Mouse (Mus musculus): ENCODE measurements around the gene Kansl2. TPM values are rescaled to one million over a fixed set of nuclear protein-coding genes. Genes with fewer than 3 reads are reported as not detected.

The Kansl2 gene
- polyA plus RNA-seq (2014; fragmentation: Nextera tagmentation; extraction: Ambion mirVana) = 94.3 and 97.7 TPM in 2 replicates

GRCm38 (mm10) chr15:98533881-98534627 is at the start of gene Kansl2:
Gene Kansl2 (minus strand): TSS chr15:98534264.
- Histone ChIP-seq H3K4me1 (ENCODE audit: control insufficient read depth, insufficient read depth, low read length) (peaks cover 7% of the 10 kb centered on the region), H3K36me3 (ENCODE audit: control insufficient read depth, insufficient read depth, low read length) (peaks cover 35% of the 10 kb centered on the region), H3K27me3 (replicated peaks; ENCODE audit: control insufficient read depth, insufficient read depth, low read length) (no peaks in the 10 kb centered on the region), H3K9me3 (ENCODE audit: control insufficient read depth, low read length) (no peaks in the 10 kb centered on the region), H3K9ac (ENCODE audit: low read depth, low read length) (peak within 1 kb of the TSS; percentile 94), H3K4me2 (ENCODE audit: low read depth, low read length) (peak within 1 kb of the TSS; percentile 87), H3K27ac (replicated peaks; ENCODE audit: low read depth, low read length) (peak within 1 kb of the TSS; percentile 98), H3K4me3 (ENCODE audit: low read depth, low read length) (peak within 1 kb of the TSS; percentile 88)
- DNase-seq (ENCODE audit: low spot score) (peak; percentile 99), ATAC-seq (ENCODE audit: low read depth) (peak; percentile 100)
- WGBS = under 1% methylated on average over 40 of the region's 70 CpGs

GRCm38 (mm10) chr15:98582996-98583395 is 48.9 kb upstream of the Kansl2 start:
- no peaks in the 10 kb centered on the region for H3K4me1 ChIP-seq (ENCODE audit: control insufficient read depth, insufficient read depth, low read length)
- no peak for DNase-seq (ENCODE audit: low spot score)
- H3K36me3 ChIP-seq (ENCODE audit: control insufficient read depth, insufficient read depth, low read length) = no peaks in the 10 kb centered on the region
- ATAC-seq (ENCODE audit: low read depth) = no peak
- no peaks in the 10 kb centered on the region for H3K9me3 ChIP-seq (ENCODE audit: control insufficient read depth, low read length)
- H3K27me3 ChIP-seq (replicated peaks; ENCODE audit: control insufficient read depth, insufficient read depth, low read length) = no peaks in the 10 kb centered on the region
- H3K4me2 ChIP-seq (ENCODE audit: low read depth, low read length) = no peak overlapping the region
- 70% methylated on average over 8 of the region's 8 CpGs for WGBS
- no peak overlapping the region for H3K27ac ChIP-seq (replicated peaks; ENCODE audit: low read depth, low read length)
- no peak overlapping the region for H3K4me3 ChIP-seq (ENCODE audit: low read depth, low read length)
- no peak overlapping the region for H3K9ac ChIP-seq (ENCODE audit: low read depth, low read length)

- Histone ChIP-seq H3K4me3 (ENCODE audit: low read depth, low read length) (no peak overlapping the region), H3K4me1 (ENCODE audit: control insufficient read depth, insufficient read depth, low read length) (no peaks in the 10 kb centered on the region), H3K27ac (replicated peaks; ENCODE audit: low read depth, low read length) (no peak overlapping the region), H3K27me3 (replicated peaks; ENCODE audit: control insufficient read depth, insufficient read depth, low read length) (no peaks in the 10 kb centered on the region), H3K9ac (ENCODE audit: low read depth, low read length) (no peak overlapping the region), H3K9me3 (ENCODE audit: control insufficient read depth, low read length) (no peaks in the 10 kb centered on the region), H3K4me2 (ENCODE audit: low read depth, low read length) (no peak overlapping the region), H3K36me3 (ENCODE audit: control insufficient read depth, insufficient read depth, low read length) (no peaks in the 10 kb centered on the region)
- 59% methylated on average over 8 of the region's 8 CpGs for WGBS
- ATAC-seq (ENCODE audit: low read depth) = no peak
- no peak for DNase-seq (ENCODE audit: low spot score)
Observed at GRCm38 (mm10) chr15:98582410-98582809, 48.3 kb upstream of the Kansl2 start.

DNA sequence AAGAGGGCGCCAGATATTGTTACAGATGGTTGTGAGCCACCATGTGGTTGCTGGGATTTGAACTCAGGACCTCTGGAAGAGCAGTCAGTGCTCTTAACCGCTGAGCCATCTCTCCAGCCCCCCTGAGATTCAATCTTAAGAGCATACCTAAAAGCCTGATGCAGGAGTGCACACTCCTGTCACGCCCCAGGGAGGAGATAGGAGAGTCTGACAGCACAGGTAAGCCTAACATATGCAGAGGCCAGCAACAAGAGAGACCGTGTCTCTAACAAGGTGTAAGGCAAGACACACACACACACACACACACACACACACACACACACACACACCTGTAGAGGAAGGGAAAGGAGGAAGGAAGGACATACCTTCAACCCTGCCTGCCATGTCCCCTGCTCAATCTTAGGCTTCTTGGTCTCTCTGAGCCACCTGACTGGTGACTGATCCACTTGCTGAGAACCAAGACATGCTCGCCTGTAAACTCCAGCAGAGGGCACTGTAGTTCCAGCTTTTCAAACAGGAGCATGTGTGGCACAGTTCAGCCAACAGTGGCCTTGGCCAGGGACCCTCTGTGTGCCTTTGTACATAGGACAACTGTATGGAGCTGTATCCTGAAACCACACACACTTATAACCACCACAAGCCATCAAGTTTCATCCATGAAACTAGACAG is 45.9 kb upstream of the Kansl2 start:
- no peaks in the 10 kb centered on the region for H3K27me3 ChIP-seq (replicated peaks; ENCODE audit: control insufficient read depth, insufficient read depth, low read length)

DNA sequence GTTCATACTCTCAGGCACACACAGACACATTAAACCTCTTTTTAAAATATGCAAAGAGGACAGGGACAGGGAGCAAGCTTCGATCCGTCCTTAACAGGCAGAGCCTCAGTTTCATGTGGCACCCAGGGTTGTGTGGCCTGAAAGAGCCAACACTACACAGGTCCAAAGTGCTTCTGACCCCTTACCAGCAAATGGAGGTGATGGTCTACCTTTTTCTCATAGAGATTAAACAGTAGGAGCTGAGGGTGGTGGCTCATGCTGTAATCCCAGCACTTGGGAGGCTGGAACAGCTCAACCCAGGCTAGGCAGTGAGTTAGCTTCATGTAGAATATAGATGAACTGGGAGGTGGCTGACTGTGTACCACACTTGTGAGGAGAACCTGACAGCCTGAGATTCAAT is 45.2 kb upstream of the Kansl2 start:
- H3K27ac ChIP-seq (replicated peaks; ENCODE audit: low read depth, low read length) = no peak overlapping the region
- no peaks in the 10 kb centered on the region for H3K36me3 ChIP-seq (ENCODE audit: control insufficient read depth, insufficient read depth, low read length)
- H3K27me3 ChIP-seq (replicated peaks; ENCODE audit: control insufficient read depth, insufficient read depth, low read length) = no peaks in the 10 kb centered on the region
- 89% methylated on average over 2 of the region's 2 CpGs for WGBS
- no peak overlapping the region for H3K4me3 ChIP-seq (ENCODE audit: low read depth, low read length)
- no peak overlapping the region for H3K9ac ChIP-seq (ENCODE audit: low read depth, low read length)
- ATAC-seq (ENCODE audit: low read depth) (no peak), DNase-seq (ENCODE audit: low spot score) (no peak)
- H3K4me2 ChIP-seq (ENCODE audit: low read depth, low read length) = no peak overlapping the region
- no peaks in the 10 kb centered on the region for H3K9me3 ChIP-seq (ENCODE audit: control insufficient read depth, low read length)
- no peaks in the 10 kb centered on the region for H3K4me1 ChIP-seq (ENCODE audit: control insufficient read depth, insufficient read depth, low read length)

More for the DNA sequence above, 45.9 kb upstream of the Kansl2 start:
- DNase-seq (ENCODE audit: low spot score) = peak; percentile 91
- H3K36me3 ChIP-seq (ENCODE audit: control insufficient read depth, insufficient read depth, low read length) = no peaks in the 10 kb centered on the region
- no peak overlapping the region for H3K27ac ChIP-seq (replicated peaks; ENCODE audit: low read depth, low read length)
- ATAC-seq (ENCODE audit: low read depth) = peak; percentile 90
- no peak overlapping the region for H3K4me3 ChIP-seq (ENCODE audit: low read depth, low read length)
- H3K9ac ChIP-seq (ENCODE audit: low read depth, low read length) = no peak overlapping the region
- WGBS = 41% methylated on average over 5 of the region's 5 CpGs
- no peaks in the 10 kb centered on the region for H3K4me1 ChIP-seq (ENCODE audit: control insufficient read depth, insufficient read depth, low read length)
- no peak overlapping the region for H3K4me2 ChIP-seq (ENCODE audit: low read depth, low read length)
- H3K9me3 ChIP-seq (ENCODE audit: control insufficient read depth, low read length) = no peaks in the 10 kb centered on the region

DNA sequence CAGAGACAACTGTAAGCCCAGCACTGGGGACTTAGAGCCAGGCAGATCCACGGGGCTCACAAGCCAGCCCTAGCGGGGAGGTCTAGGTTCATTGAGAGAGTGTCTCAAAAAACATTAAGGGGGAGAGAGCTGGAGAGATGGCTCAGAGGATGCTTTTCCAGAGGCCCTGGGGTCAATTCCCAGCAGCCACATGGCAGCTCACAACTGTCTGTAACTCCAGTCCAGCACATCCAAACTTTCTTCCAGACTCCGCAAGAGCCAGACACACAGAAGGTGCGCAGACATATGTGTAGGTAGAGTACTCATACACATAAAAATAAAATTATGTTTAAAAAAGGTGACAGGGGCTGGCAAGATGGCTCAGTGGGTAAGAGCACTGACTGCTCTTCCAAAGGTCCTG is 39.2 kb upstream of the Kansl2 start:
- H3K27me3 ChIP-seq (replicated peaks; ENCODE audit: control insufficient read depth, insufficient read depth, low read length) = no peaks in the 10 kb centered on the region
- ATAC-seq (ENCODE audit: low read depth) (no peak), DNase-seq (ENCODE audit: low spot score) (no peak)
- peaks cover 5% of the 10 kb centered on the region for H3K4me1 ChIP-seq (ENCODE audit: control insufficient read depth, insufficient read depth, low read length)
- no peaks in the 10 kb centered on the region for H3K36me3 ChIP-seq (ENCODE audit: control insufficient read depth, insufficient read depth, low read length)
- H3K27ac ChIP-seq (replicated peaks; ENCODE audit: low read depth, low read length) = no peak overlapping the region
- H3K9me3 ChIP-seq (ENCODE audit: control insufficient read depth, low read length) = no peaks in the 10 kb centered on the region
- H3K4me2 ChIP-seq (ENCODE audit: low read depth, low read length) = no peak overlapping the region
- 75% methylated on average over 4 of the region's 4 CpGs for WGBS
- no peak overlapping the region for H3K4me3 ChIP-seq (ENCODE audit: low read depth, low read length)
- no peak overlapping the region for H3K9ac ChIP-seq (ENCODE audit: low read depth, low read length)

GRCm38 (mm10) chr15:98570873-98571538 is 36.9 kb upstream of the Kansl2 start, which contains the start of the genes Ccnt1 and 4930415O20Rik:
Gene Ccnt1 (minus strand): TSS chr15:98570923.
Gene 4930415O20Rik (plus strand): TSS chr15:98571004.
- Histone ChIP-seq H3K4me1 (ENCODE audit: control insufficient read depth, insufficient read depth, low read length) (peaks cover 9% of the 10 kb centered on the region), H3K4me2 (ENCODE audit: low read depth, low read length) (no peak within 1 kb of the TSS), H3K36me3 (ENCODE audit: control insufficient read depth, insufficient read depth, low read length) (no peaks in the 10 kb centered on the region), H3K27ac (replicated peaks; ENCODE audit: low read depth, low read length) (no peak within 1 kb of the TSS), H3K9ac (ENCODE audit: low read depth, low read length) (0 out of 2 replicates have a peak within 1 kb of the TSS, but pooled peaks have one; percentile 14), H3K4me3 (ENCODE audit: low read depth, low read length) (no peak within 1 kb of the TSS), H3K27me3 (replicated peaks; ENCODE audit: control insufficient read depth, insufficient read depth, low read length) (no peaks in the 10 kb centered on the region), H3K9me3 (ENCODE audit: control insufficient read depth, low read length) (no peaks in the 10 kb centered on the region)
- 84% methylated on average over 10 of the region's 10 CpGs for WGBS
- DNase-seq (ENCODE audit: low spot score) (no peak), ATAC-seq (ENCODE audit: low read depth) (no peak)

GRCm38 (mm10) chr15:98569795-98570365 is 35.8 kb upstream of the Kansl2 start:
- Histone ChIP-seq H3K4me1 (ENCODE audit: control insufficient read depth, insufficient read depth, low read length) (peaks cover 18% of the 10 kb centered on the region), H3K36me3 (ENCODE audit: control insufficient read depth, insufficient read depth, low read length) (0 out of 2 replicates have a peak, but pooled peaks cover 8% of the 10 kb centered on the region), H3K9ac (ENCODE audit: low read depth, low read length) (0 out of 2 replicates have a peak overlapping the region, but pooled peaks have one; percentile 14), H3K9me3 (ENCODE audit: control insufficient read depth, low read length) (no peaks in the 10 kb centered on the region), H3K4me3 (ENCODE audit: low read depth, low read length) (no peak overlapping the region), H3K27ac (replicated peaks; ENCODE audit: low read depth, low read length) (no peak overlapping the region), H3K4me2 (ENCODE audit: low read depth, low read length) (no peak overlapping the region), H3K27me3 (replicated peaks; ENCODE audit: control insufficient read depth, insufficient read depth, low read length) (no peaks in the 10 kb centered on the region)
- no peak for DNase-seq (ENCODE audit: low spot score)
- no peak for ATAC-seq (ENCODE audit: low read depth)
- 85% methylated on average over 4 of the region's 4 CpGs for WGBS

Data from embryonic facial prominence, embryonic 14.5 days (tissue).